Mouse (Mus musculus) adrenal gland, postnatal 4 days (tissue): ENCODE measurements around the gene Duoxa2. TPM values are rescaled to one million over a fixed set of nuclear protein-coding genes. Genes with fewer than 3 reads are reported as not detected.

ENCODE experiments used
- DNase-seq, 2 experiments: peaks; one replicate each; pipeline ENCODE4 v3.0.0; 2021 to 2022; ENCODE audit warnings: low spot score in 2 of 2, mixed read lengths in 2 of 2
- total RNA-seq, 2 experiments: library from RNA; stranded (reverse); gene quantifications; 2 replicates each; pipeline ENCODE4 v1.2.3; 2021

Gene Duoxa2
- total RNA-seq, 2 experiments from 2014 or later: 0.20 TPM; not detected in 1

GRCm38 (mm10) chr2:122351156-122351930 is 52.6 kb downstream of the Duoxa2 start:
- no peak for DNase-seq

- DNase-seq: no peak
Observed at GRCm38 (mm10) chr2:122351931-122352329, 53.2 kb downstream of the Duoxa2 start.

Other genes starting within 250 kb of the Duoxa2 start
- 10 to 100 TPM; 19.5 to 22.3 TPM for gene Spg11, start 180.5 kb upstream of the Duoxa2 start, total RNA-seq
- 100 to 1,000 TPM; 290 to 339 TPM for gene B2m, start 151.2 kb upstream of the Duoxa2 start, total RNA-seq
- not detected for gene Trim69, start 138.2 kb upstream of the Duoxa2 start, total RNA-seq
- gene Patl2, start 112.7 kb upstream of the Duoxa2 start, total RNA-seq: under 1 TPM in 1 of 2 experiments, not detected in 1; 0.45 TPM
- gene Terb2, start 112.6 kb upstream of the Duoxa2 start, total RNA-seq: not detected
- 10 to 100 TPM; 61.4 to 77.3 TPM for gene Sord, start 64.2 kb upstream of the Duoxa2 start, total RNA-seq
- under 1 TPM; 0.08 to 0.17 TPM for gene Duox2, start 451 bp upstream of the Duoxa2 start, total RNA-seq
- gene Duoxa1, start 14.8 kb downstream of the Duoxa2 start, total RNA-seq: under 1 TPM in 1 of 2 experiments, not detected in 1; 0.25 TPM
- under 1 TPM in 1 of 2 experiments, not detected in 1; 0.06 TPM for gene Duox1, start 16.8 kb downstream of the Duoxa2 start, total RNA-seq
- 10 to 100 TPM; 30.5 to 32.7 TPM for gene Shf, start 70.3 kb downstream of the Duoxa2 start, total RNA-seq
- 1 to 10 TPM; 1.8 to 2.4 TPM for gene Slc28a2, start 127.6 kb downstream of the Duoxa2 start, total RNA-seq
- under 1 TPM; 0.17 to 0.23 TPM for gene Gm14085, start 186.0 kb downstream of the Duoxa2 start, total RNA-seq